Mouse (Mus musculus): ENCODE data around the gene Dkk3. TPM values are rescaled to one million over a fixed set of nuclear protein-coding genes. Genes with fewer than 3 reads are reported as not detected.

Gene Dkk3
- polyA plus RNA-seq, 1 experiment from 2014 or later = 12.0 TPM

DNA sequence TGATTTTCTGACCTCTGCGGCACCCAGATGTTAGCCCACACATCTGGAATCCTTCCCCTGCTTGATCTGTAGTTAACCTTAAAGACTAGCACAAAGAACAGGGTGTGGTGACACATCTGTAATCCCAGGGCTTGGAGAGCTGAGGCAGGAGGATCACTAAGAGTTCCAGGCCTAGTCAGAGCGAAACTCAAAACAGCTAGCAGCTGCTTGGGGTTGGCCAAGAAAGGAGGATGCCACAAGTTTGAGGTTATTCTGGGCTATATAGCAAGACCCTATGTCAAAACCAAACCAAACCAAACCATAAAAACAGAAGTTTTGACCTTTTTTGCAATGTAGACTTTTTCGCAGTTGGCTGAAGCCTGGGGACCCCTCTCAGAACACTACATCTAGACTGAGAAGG lies 28.2 kb downstream of the Dkk3 start:
- no peaks in the 10 kb centered on the region for H3K9me3 ChIP-seq (ENCODE audit: control insufficient read depth, low read length)
- no peak overlapping the region for H3K4me3 ChIP-seq (ENCODE audit: low read depth, low read length)
- H3K27me3 ChIP-seq (replicated peaks; ENCODE audit: control insufficient read depth, insufficient read depth, low read length) = no peaks in the 10 kb centered on the region
- H3K27ac ChIP-seq (ENCODE audit: low read depth, low read length) = no peak overlapping the region
- no peaks in the 10 kb centered on the region for H3K36me3 ChIP-seq (ENCODE audit: control insufficient read depth, insufficient read depth, low read length)
- DNase-seq (ENCODE audit: low spot score) (no peak), ATAC-seq (replicated peaks; ENCODE audit: low FRiP score) (no peak)
- H3K9ac ChIP-seq (ENCODE audit: low read depth, low read length) = no peak overlapping the region
- WGBS = 90% methylated on average over 3 of the region's 3 CpGs
- no peak overlapping the region for H3K4me2 ChIP-seq
- H3K4me1 ChIP-seq (replicated peaks; ENCODE audit: control insufficient read depth, insufficient read depth, low read length) = no peaks in the 10 kb centered on the region

DNA sequence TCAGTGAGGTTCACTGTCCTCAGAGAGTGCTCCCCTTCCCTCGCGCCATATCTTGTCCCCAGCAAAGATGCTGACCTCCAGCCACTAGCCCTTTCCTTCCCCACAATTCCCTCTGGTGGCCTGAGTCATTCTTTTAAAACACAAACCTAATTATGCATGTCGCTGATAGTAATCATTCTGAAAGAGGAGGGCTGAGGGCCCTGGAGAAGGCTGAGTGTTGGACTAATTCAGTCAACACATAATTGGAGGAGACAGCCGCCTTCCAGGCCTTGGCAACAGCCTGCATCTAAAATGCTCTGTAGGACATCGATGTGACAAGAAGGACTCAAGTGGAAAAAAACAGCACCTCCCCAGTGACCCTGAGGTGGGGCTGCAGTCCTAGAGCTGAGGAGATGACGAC lies 29.0 kb downstream of the Dkk3 start:
- H3K36me3 ChIP-seq (ENCODE audit: control insufficient read depth, insufficient read depth, low read length) = no peaks in the 10 kb centered on the region
- no peaks in the 10 kb centered on the region for H3K27me3 ChIP-seq (replicated peaks; ENCODE audit: control insufficient read depth, insufficient read depth, low read length)
- WGBS = 78% methylated on average over 6 of the region's 6 CpGs
- no peaks in the 10 kb centered on the region for H3K9me3 ChIP-seq (ENCODE audit: control insufficient read depth, low read length)
- no peak overlapping the region for H3K4me3 ChIP-seq (ENCODE audit: low read depth, low read length)
- H3K4me2 ChIP-seq = no peak overlapping the region
- H3K4me1 ChIP-seq (replicated peaks; ENCODE audit: control insufficient read depth, insufficient read depth, low read length) = no peaks in the 10 kb centered on the region
- ATAC-seq (replicated peaks; ENCODE audit: low FRiP score) (no peak), DNase-seq (ENCODE audit: low spot score) (no peak)
- H3K27ac ChIP-seq (ENCODE audit: low read depth, low read length) = no peak overlapping the region
- no peak overlapping the region for H3K9ac ChIP-seq (ENCODE audit: low read depth, low read length)

DNA sequence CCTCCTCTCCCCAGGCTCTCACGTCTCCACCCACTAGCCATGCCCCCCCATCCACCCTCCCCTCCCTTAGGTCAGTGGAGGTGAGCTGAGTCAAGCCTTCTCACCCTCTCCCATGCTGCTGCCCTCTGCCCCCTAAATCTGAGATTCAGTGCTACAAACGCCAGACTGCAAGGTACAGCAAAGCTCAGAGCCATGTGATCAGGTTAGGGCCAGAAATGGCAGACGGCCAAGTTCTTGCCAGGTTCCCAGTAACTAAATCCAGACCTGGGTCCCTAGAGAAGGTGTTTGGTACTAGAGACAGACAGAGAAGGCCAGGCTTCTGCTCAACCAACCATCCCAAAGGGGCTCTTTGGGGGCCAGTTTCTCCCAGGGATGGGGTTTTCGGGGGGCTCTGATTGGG lies 30.0 kb downstream of the Dkk3 start:
- Histone ChIP-seq H3K4me1 (replicated peaks; ENCODE audit: control insufficient read depth, insufficient read depth, low read length) (no peaks in the 10 kb centered on the region), H3K27me3 (replicated peaks; ENCODE audit: control insufficient read depth, insufficient read depth, low read length) (no peaks in the 10 kb centered on the region), H3K4me3 (ENCODE audit: low read depth, low read length) (no peak overlapping the region), H3K36me3 (ENCODE audit: control insufficient read depth, insufficient read depth, low read length) (no peaks in the 10 kb centered on the region), H3K9ac (ENCODE audit: low read depth, low read length) (no peak overlapping the region), H3K4me2 (no peak overlapping the region), H3K9me3 (ENCODE audit: control insufficient read depth, low read length) (no peaks in the 10 kb centered on the region), H3K27ac (ENCODE audit: low read depth, low read length) (no peak overlapping the region)
- DNase-seq (ENCODE audit: low spot score) = no peak
- 59% methylated on average over 4 of the region's 4 CpGs for WGBS
- no peak for ATAC-seq (replicated peaks; ENCODE audit: low FRiP score)

DNA sequence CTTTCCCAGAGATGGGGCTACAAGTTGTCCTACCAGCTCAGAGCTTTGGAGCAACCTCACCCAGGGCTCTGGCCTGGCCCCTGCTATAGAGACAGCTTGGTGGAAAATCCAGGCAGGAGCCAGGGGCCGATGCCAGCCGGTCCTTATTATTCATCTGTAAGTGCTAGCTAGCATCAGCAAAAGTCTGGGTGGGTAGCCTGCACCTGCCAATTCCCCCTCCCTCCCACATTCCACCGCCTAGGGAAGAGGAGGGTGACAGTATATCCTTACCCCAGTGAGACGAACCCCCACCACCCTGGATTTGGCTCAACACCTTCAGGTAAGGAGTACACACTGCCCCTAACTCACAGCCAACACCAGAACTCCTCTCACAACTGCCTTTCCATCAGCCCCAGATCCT lies 30.9 kb downstream of the Dkk3 start:
- Histone ChIP-seq H3K9ac (ENCODE audit: low read depth, low read length) (no peak overlapping the region), H3K4me3 (ENCODE audit: low read depth, low read length) (no peak overlapping the region), H3K4me1 (replicated peaks; ENCODE audit: control insufficient read depth, insufficient read depth, low read length) (no peaks in the 10 kb centered on the region), H3K36me3 (ENCODE audit: control insufficient read depth, insufficient read depth, low read length) (no peaks in the 10 kb centered on the region), H3K27ac (ENCODE audit: low read depth, low read length) (no peak overlapping the region), H3K4me2 (no peak overlapping the region), H3K9me3 (ENCODE audit: control insufficient read depth, low read length) (no peaks in the 10 kb centered on the region), H3K27me3 (replicated peaks; ENCODE audit: control insufficient read depth, insufficient read depth, low read length) (no peaks in the 10 kb centered on the region)
- DNase-seq (ENCODE audit: low spot score) = no peak
- WGBS = 72% methylated on average over 4 of the region's 4 CpGs
- no peak for ATAC-seq (replicated peaks; ENCODE audit: low FRiP score)

DNA sequence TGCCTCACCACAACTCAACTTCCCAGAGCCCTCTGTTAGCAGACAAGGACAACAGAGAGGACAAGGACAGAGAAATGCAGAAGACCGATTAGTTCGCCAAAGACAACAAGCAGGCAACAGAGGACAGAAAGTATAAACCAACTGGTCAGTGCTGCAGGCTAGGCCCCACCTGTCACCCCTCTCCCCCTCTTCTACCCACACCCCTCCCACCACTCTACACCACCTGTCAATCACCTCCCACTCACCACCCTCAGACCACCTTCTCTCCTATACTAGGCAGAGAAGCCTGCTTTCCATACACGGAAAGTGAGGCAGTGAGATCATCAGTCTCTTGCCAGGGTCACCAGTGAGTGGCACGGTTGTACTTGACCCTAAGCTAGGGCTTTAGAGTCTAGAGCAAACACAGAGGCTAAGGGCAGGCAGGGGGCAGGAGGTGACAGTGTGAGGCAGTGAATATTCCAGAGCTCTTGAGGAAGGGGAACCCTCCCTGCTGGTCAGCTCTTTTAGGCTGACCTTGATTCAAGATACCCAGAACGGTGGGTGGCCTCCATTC lies 31.7 kb downstream of the Dkk3 start:
- DNase-seq (ENCODE audit: low spot score) (no peak), ATAC-seq (replicated peaks; ENCODE audit: low FRiP score) (no peak)
- Histone ChIP-seq H3K9ac (ENCODE audit: low read depth, low read length) (no peak overlapping the region), H3K4me3 (ENCODE audit: low read depth, low read length) (no peak overlapping the region), H3K27ac (ENCODE audit: low read depth, low read length) (no peak overlapping the region), H3K36me3 (ENCODE audit: control insufficient read depth, insufficient read depth, low read length) (no peaks in the 10 kb centered on the region), H3K4me2 (no peak overlapping the region), H3K27me3 (replicated peaks; ENCODE audit: control insufficient read depth, insufficient read depth, low read length) (no peaks in the 10 kb centered on the region), H3K4me1 (replicated peaks; ENCODE audit: control insufficient read depth, insufficient read depth, low read length) (no peaks in the 10 kb centered on the region), H3K9me3 (ENCODE audit: control insufficient read depth, low read length) (no peaks in the 10 kb centered on the region)
- 65% methylated on average over 5 of the region's 5 CpGs for WGBS

DNA sequence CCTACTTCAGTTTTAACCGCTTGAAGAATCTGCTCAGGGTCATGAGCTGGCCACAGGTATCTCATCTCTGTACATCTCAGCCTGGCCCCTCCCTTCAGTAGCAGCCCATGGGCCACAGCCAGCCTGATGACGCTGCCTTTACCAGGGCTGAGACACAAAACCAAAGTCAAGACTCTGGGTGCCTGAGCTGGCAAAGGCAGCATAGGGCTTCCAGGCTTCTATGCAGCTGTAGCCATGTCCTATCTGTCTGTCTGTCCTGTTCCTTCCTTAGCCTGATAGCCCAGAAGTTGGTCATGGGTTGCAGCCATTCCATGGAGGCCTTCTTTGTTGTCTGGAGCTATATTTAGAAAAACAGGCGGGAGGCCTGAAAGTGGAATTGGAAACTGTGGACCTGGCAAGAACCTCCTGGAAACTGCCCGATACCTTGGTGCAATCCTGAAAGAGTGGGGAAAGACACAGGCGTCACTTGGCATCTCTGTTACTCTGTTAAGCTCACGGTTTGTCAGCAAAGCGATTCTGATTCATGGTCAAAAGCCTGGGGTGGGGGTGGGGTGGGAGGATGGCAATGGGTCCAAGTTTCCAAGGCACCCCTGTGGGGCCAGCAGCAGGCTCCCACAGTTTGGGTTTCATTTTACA lies 33.1 kb downstream of the Dkk3 start:
- DNase-seq (ENCODE audit: low spot score) = no peak
- Histone ChIP-seq H3K9me3 (ENCODE audit: control insufficient read depth, low read length) (no peaks in the 10 kb centered on the region), H3K9ac (ENCODE audit: low read depth, low read length) (no peak overlapping the region), H3K27me3 (replicated peaks; ENCODE audit: control insufficient read depth, insufficient read depth, low read length) (no peaks in the 10 kb centered on the region), H3K4me3 (ENCODE audit: low read depth, low read length) (no peak overlapping the region), H3K27ac (ENCODE audit: low read depth, low read length) (no peak overlapping the region), H3K4me2 (no peak overlapping the region), H3K4me1 (replicated peaks; ENCODE audit: control insufficient read depth, insufficient read depth, low read length) (no peaks in the 10 kb centered on the region), H3K36me3 (ENCODE audit: control insufficient read depth, insufficient read depth, low read length) (no peaks in the 10 kb centered on the region)
- no peak for ATAC-seq (replicated peaks; ENCODE audit: low FRiP score)
- WGBS = 75% methylated on average over 7 of the region's 7 CpGs

DNA sequence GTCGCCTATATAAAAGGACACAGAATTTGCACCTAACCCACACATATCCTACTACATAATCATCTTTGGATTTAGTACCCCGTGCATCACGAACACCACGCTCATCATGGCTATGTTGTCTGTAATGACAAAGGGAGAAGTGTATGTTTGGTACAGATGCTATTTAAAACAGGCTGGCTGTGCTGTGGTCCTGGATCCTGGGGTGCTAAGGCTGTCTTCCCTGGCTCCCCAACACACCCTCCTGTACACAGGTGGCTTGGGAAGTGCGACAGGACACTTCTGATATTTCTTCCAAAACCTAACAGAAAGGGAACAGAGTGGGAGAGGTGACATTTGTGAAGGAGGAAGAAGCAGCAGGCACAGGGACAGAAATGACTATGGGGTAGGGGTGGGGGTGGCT lies 35.2 kb downstream of the Dkk3 start:
- H3K4me2 ChIP-seq = no peak overlapping the region
- 86% methylated on average over 5 of the region's 5 CpGs for WGBS
- H3K9me3 ChIP-seq (ENCODE audit: control insufficient read depth, low read length) = no peaks in the 10 kb centered on the region
- ATAC-seq (replicated peaks; ENCODE audit: low FRiP score) (no peak), DNase-seq (ENCODE audit: low spot score) (no peak)
- no peaks in the 10 kb centered on the region for H3K27me3 ChIP-seq (replicated peaks; ENCODE audit: control insufficient read depth, insufficient read depth, low read length)
- H3K9ac ChIP-seq (ENCODE audit: low read depth, low read length) = no peak overlapping the region
- H3K27ac ChIP-seq (ENCODE audit: low read depth, low read length) = no peak overlapping the region
- no peaks in the 10 kb centered on the region for H3K4me1 ChIP-seq (replicated peaks; ENCODE audit: control insufficient read depth, insufficient read depth, low read length)
- H3K4me3 ChIP-seq (ENCODE audit: low read depth, low read length) = no peak overlapping the region
- peaks cover 2% of the 10 kb centered on the region; the same call in 1 of the 2 replicates for H3K36me3 ChIP-seq (ENCODE audit: control insufficient read depth, insufficient read depth, low read length)

DNA sequence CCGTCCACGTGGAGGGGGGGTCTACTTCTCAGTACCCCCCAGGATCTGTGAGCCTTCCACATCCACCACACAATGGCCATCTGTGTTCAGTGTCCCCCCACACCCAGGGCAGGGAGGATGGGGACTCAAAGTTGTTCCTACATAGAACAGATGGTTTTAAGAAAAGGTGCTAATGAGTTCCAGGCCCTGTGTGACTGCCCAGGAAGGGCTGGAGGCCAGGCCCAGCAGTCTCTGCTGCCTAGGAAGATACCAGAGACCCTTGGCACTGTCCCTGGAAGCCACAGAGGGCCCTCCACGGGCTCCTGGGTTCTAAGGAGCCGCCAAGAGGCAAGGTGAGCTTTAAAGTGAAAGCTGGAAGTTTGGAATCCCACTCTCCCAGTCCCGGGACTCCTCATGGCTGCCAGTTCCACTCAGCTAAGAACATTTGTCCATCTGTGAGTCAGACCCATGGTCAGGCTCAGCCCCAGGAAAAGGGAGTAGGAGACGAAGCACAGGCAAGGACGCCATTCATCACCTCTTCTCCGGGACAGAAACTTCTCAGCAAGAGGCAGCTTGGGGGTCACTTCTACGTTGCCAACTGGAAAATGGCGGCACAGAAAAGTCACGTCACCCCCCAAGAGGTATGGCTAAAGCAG lies 36.9 kb downstream of the Dkk3 start:
- H3K27ac ChIP-seq (ENCODE audit: low read depth, low read length) = no peak overlapping the region
- H3K4me1 ChIP-seq (replicated peaks; ENCODE audit: control insufficient read depth, insufficient read depth, low read length) = no peaks in the 10 kb centered on the region
- WGBS = 68% methylated on average over 11 of the region's 11 CpGs
- H3K9ac ChIP-seq (ENCODE audit: low read depth, low read length) = no peak overlapping the region
- no peaks in the 10 kb centered on the region for H3K27me3 ChIP-seq (replicated peaks; ENCODE audit: control insufficient read depth, insufficient read depth, low read length)
- no peak for DNase-seq (ENCODE audit: low spot score)
- ATAC-seq (replicated peaks; ENCODE audit: low FRiP score) = no peak
- H3K36me3 ChIP-seq (ENCODE audit: control insufficient read depth, insufficient read depth, low read length) = peaks cover 2% of the 10 kb centered on the region; the same call in 1 of the 2 replicates
- no peaks in the 10 kb centered on the region for H3K9me3 ChIP-seq (ENCODE audit: control insufficient read depth, low read length)
- H3K4me3 ChIP-seq (ENCODE audit: low read depth, low read length) = no peak overlapping the region
- H3K4me2 ChIP-seq = no peak overlapping the region

Data from liver, embryonic 11.5 days (tissue).